Mouse (Mus musculus): ENCODE data around the gene Zfp28.

Gene Zfp28

DNA sequence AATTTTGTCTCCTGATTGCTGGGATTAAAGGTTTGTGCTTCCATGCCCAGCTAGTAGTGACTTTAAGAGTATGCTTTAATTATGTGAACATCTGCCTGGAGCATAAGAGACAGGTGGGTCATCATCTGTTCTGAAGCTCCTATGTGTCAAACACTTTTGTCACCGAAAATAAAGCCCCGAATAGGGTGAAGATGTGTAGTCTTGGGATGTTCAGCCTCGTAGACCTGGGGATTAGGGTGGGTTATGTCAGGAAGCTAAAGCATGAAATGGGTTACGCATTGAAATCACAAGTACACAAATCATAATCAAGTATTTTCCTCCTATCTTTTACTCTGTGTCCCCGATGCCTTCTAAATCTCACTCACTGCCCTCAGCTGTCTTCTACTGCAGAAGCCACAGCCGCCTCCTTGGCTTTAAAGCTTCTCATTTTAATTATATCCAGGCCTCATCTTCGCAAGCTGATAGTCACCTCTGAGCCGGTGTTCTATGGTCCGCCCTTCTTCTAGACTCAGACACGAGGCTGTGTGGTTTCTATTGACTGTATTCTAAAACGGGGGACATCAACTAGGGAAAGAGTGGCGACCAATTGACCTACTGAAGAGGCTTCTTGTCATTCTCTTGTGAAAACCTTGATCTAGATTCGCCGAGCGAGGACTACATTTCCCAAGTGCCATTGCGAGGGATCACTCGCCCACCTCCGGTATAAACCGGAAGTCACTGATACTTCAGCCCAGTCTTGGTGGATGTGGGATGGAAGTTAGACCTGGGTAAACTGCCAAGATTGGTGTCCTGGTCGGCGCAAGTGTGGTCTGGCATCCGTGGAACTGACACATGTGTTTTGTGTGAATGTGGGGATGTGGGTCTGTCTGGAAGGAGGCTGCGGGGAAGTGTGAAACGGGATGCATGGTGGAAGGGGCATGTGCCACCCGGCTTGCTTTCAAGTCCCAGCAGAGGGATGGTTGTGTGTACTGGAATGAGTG, 15.2 kb downstream of the Zfp28 start, which contains the start of gene Smim17:
Gene Smim17, plus strand, starts transcription at position 720 of the 980 bp plus-strand sequence.
- DNase-seq (ENCODE audit: low read depth): peak; percentile 70

DNA sequence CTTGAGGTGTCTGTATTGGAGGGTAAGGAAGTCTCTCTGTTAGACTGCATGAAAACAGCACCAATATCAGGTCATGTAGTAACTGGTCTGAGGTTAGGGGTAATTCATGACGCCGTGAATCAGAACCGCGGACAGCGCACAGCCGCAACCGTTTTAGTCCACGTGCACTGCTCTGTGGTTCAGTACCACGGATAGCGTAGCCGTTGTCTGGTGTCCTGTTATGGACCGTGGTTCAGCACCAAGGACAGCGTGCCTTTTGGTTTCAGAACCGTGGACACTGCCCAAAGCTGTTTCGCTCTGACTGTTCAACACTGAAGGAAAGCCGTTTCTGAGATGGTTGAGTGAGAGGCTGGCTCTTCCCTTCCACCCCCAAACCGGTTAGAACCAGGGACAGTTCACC, 26.9 kb downstream of the Zfp28 start, which contains the start of gene Gm20715:
Gene Gm20715, plus strand, starts transcription at position 235 of the 400 bp plus-strand sequence.
- peak; percentile 99 for DNase-seq (ENCODE audit: low read depth)

DNA sequence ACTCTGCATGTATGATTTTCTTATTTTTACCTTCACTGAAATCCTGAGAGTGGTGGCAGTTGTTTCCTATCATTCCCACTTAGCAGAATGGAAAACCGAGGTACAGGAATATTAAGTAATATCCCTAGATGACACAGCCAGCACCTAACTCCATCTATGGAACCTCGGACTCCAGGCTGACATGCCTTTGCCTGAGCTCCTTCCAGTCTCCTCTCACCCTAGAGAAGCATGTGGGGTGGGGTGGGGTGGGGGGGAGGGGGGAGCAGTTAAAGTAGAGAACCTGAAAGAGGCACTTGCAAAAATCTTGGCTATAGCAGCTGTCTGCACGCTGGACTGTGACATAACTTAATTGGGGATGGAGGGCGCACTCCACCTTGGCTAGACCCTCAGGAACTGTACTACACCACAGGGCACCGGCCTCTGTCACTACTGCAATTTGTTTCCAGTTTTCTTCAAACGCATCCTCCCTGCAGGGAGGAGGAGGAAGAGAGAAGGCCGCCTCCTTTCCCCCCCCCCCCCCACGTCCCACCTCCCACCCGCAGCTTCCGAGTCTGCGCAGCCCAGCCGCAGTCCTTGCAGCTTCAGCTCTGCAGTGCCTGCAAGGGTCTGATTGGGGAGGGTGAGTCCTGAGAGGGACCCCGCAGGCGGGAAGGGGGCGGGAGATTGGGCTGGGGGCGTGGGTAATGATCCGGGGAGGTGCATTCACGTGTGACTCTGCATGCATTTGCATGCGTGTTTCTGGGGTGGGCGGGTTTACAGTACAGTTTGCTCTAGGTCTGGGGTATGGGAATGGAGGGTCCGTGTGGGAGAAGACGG, 31.7 kb downstream of the Zfp28 start:
- no peak for DNase-seq (ENCODE audit: low read depth)

DNA sequence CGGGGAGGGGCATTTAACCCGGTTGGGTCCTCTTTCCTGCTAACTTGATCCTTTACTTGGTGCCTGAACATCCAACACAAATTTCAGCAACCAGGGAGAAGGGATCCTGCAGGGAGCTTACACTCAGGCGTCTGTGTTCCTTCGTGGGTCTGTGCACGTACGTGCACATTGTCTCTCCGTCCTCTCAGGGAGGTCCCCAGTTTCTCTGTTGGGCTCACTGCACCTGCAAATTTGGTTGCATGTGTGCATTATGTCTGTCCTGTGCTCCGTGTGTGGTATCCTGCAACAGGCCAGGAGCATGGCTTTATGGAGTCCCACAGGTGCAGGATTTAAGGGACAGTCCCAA, 32.3 kb downstream of the Zfp28 start:
- DNase-seq (ENCODE audit: low read depth): no peak

DNA sequence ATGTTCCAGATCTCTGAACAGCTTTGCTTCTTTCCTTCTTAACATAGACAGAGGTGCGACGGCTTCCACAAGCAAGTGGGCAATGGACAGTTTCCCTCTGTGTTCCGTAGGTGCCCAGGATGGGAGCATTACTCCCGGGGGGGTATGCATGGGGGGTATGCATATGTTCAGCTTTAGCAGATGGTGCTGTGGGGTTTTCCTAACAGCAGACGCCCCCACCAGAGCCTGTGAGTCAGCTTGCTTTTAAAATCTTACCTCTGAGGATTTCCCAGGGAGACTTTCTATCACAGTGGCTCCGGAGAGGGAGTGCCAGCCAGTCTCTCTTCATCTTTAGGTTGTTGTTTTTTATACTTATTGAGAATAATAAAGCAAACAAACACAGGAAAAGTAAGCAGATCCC, 36.8 kb downstream of the Zfp28 start:
- DNase-seq (ENCODE audit: low read depth): no peak

DNA sequence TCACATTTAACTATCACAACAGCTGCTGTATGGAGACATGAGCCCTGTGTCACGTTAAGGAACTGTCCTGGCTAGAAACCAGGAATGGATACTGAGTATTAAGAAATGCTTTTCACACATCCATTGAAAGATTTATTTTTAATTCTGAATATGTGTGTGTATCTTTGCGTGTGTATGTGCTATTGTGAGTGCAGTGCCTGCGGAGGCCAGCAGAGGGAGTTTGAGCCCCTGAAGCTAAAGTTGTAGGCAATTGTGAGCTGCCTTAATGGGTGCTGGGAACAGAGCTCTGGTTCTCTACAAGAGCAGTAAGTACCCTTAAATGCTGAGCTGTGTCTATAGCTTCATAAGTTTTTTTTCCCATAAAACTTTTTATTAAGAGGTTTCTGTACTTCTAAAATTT, 46.3 kb downstream of the Zfp28 start:
- DNase-seq (ENCODE audit: low read depth): no peak

DNA sequence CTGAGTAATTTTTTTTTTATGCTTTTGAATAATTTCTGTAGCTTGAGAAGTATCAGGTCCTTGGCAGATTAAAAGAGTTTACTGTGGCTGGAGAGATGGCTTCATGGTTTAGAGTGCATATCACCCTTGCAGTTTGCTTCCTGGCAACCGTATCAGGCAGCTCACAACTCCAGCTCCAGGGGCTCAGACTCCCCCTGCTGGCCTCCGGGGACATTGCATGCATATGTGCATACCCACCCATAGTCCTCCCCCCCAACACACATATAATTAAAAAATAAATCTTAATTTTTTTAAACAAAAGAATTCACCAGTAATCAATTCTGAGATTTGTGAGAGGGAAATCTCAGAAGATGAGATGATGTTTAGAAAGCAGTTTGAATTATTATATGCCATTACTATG, 47.2 kb downstream of the Zfp28 start:
- DNase-seq (ENCODE audit: low read depth): peak; percentile 44

DNA sequence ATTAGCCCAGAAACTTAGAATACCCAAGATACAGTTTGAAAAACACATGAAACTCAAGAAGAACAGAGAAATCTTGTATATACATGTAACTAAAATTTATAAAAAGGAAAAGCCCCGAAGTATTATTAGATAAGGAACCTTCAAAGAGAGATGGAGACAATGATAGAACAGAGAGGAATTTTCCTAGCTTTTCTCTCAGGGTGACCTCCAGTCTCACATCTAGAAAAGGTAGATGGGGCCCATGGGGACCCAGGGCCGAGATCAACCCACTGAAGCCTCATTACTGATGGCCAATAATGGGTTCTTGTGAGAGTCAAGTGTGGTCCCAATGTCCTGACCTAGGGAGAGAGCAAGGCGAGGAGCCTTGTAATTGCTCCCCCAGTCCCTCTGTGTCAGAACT, 55.3 kb downstream of the Zfp28 start, which contains the start of gene Olfr1344:
Gene Olfr1344, plus strand, starts transcription at position 301 of the 400 bp plus-strand sequence.
- DNase-seq (ENCODE audit: low read depth): no peak

DNA sequence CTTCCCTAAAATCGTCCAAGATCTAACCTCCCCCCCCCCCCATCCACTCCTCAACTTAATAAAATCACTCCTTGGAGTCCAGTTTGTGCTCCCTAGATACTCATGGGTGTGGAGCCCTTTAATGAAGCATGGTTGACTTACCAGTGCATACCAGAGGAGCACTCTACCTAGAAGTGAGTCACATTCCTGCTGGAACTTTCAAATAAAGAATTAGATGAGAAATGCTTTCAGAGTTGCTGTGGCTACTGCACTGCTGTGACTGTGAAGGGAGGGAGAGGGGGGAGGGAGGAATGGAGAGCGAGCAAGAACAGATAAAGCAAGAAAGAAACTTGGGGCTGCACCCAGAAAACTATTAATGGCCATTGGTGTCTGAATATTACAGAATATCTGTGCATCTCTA, 58.1 kb downstream of the Zfp28 start:
- no peak for DNase-seq (ENCODE audit: low read depth)
